Mouse (Mus musculus): Measurements from ENCODE around the gene Tkt.
"Not testable (repeated sequence)": the region's sequence is repeated elsewhere in the genome, so short reads cannot be mapped to it uniquely, and the experiment has no call there.

Tkt gene

GRCm38 (mm10) chr14:30548131-30548720 lies at the start of gene Tkt:
Gene Tkt (plus strand): TSS chr14:30548359.
- DNase-seq, result peak; percentile 86

GRCm38 (mm10) chr14:30504990-30505389 lies 43.2 kb upstream of the Tkt start:
- no peak for DNase-seq

GRCm38 (mm10) chr14:30510214-30510763 lies 37.9 kb upstream of the Tkt start:
- no peak for DNase-seq

GRCm38 (mm10) chr14:30512896-30513295 lies 35.3 kb upstream of the Tkt start:
- no peak for DNase-seq

GRCm38 (mm10) chr14:30515931-30516723 lies 32.0 kb upstream of the Tkt start:
- peak; percentile 36 for DNase-seq

GRCm38 (mm10) chr14:30519323-30519722 lies 28.8 kb upstream of the Tkt start:
- DNase-seq, result no peak

- DNase-seq, result no peak
Measured at GRCm38 (mm10) chr14:30523356-30523755, 24.8 kb upstream of the Tkt start.

GRCm38 (mm10) chr14:30528392-30528791 lies 19.8 kb upstream of the Tkt start:
- DNase-seq, result no peak

- DNase-seq, result no peak
Measured at GRCm38 (mm10) chr14:30528961-30529360, 19.2 kb upstream of the Tkt start.

- DNase-seq, result no peak
Measured at GRCm38 (mm10) chr14:30529454-30529853, 18.7 kb upstream of the Tkt start.

GRCm38 (mm10) chr14:30530726-30531269 lies 17.4 kb upstream of the Tkt start:
- DNase-seq, result peak; percentile 92

- no peak for DNase-seq
Measured at GRCm38 (mm10) chr14:30531431-30531830, 16.7 kb upstream of the Tkt start.

- no peak for DNase-seq
Measured at GRCm38 (mm10) chr14:30531896-30532295, 16.3 kb upstream of the Tkt start.

GRCm38 (mm10) chr14:30533780-30534450 lies 14.2 kb upstream of the Tkt start:
- DNase-seq, result peak; percentile 71

GRCm38 (mm10) chr14:30541541-30541940 lies 6.6 kb upstream of the Tkt start:
- peak; percentile 89 for DNase-seq

- not testable (repeated sequence) for DNase-seq
Measured at GRCm38 (mm10) chr14:30543331-30543730, 4.8 kb upstream of the Tkt start.

- DNase-seq, result peak; percentile 99
Measured at GRCm38 (mm10) chr14:30548965-30549776, 1.0 kb downstream of the Tkt start.

GRCm38 (mm10) chr14:30549777-30550149 lies 1.6 kb downstream of the Tkt start:
- no peak for DNase-seq

GRCm38 (mm10) chr14:30550232-30551070 lies 2.3 kb downstream of the Tkt start:
- DNase-seq, result no peak

- DNase-seq, result no peak
Measured at GRCm38 (mm10) chr14:30551509-30551908, 3.4 kb downstream of the Tkt start.

GRCm38 (mm10) chr14:30551981-30552380 lies 3.8 kb downstream of the Tkt start:
- no peak for DNase-seq
